Mouse (Mus musculus) R1 (cell line): Measurements from ENCODE around the gene Nynrin.

Experiments
- DNase-seq: peaks from one replicate; pipeline ENCODE4 v3.0.0-alpha.2; 2018; ENCODE audit warnings: low read depth, low spot score

Nynrin gene

DNA sequence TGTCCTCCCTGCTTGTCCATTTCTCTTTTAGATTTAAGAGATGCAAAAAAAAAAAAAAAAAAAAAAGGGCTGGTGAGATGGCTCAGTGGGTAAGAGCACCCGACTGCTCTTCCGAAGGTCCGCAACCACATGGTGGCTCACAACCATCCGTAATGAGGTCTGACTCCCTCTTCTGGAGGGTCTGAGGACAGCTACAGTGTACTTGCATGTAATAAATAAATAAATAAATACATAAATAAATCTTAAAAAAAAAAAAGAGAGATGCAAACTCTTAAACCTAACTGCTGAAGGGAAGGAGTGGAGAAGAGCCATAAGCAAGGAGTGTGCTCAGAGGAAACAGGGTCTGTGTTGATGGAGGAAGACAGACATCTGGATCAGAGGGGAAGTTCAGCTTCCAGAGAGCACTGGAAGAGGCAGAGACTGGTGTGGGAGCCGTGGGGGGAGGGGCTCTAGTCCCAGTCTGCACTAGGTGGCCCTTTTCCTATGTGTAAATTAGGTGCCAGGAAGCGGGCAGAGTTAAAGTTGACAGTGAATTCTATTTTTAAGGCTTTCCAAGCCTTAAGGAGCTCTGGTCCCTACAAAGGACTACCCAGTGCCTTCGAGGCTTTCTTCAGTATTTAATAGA, 24.6 kb downstream of the Nynrin start:
- DNase-seq = no peak

DNA sequence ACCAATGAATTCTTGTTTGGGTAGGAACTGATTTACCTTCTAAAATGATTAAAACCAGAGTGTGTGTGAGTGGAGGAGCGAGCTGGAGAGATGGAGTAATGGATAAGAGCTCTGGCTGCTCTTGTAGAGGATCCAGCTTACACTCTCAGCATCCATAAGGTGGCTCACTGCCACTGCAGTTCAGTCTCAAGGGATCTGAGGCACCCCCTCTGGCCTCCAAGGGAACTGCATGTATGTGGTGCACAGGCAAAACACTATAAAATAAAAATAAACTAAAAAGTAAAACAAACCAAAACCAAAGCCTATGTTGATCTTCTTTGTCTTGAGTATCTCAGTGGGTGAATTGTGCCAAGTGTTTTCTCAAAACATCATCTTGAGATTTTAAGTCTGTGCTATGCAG, 25.8 kb downstream of the Nynrin start:
- DNase-seq = peak; percentile 82

DNA sequence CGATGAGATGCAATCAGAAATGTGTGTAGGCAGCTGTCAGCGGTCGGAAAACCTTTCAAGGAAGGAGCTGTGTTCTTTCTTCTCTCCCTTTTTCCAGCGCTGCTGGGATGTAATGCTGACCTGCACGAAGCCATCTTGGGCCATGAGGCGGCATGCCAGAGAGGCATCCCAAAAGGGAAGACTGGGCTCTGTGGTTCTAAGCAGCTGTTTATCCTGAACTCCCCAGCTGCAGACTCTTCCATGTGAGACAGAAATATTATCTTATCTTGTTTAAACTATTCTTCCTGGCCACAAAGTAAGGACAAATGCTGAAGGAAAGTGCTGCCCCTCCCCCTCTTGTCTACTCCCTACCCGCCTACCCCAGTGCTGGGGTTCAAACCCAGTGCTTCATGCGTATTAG, 27.2 kb downstream of the Nynrin start:
- no peak for DNase-seq

DNA sequence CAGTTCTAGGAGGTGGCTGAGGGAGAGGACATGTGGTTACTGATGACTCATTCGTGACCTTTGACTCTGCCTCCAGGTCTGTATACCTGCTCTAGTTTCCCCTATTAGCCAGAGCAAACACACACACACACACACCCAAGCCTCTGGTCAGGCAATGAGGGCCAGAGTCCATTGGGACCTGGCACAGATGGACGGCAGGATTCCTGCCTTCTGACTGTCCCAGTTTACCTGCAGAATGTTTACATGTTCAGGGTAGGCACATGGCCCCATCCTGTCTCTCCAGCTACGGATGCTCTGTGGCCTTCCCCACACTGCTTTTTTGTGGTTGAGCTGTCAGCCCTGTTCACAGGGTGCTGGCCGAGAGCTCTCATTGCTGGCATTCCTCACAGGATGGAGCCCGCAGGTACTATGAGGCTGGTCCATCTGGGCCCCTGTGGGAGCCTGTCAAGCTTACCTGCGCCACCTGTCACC, 28.4 kb downstream of the Nynrin start:
- DNase-seq = no peak

DNA sequence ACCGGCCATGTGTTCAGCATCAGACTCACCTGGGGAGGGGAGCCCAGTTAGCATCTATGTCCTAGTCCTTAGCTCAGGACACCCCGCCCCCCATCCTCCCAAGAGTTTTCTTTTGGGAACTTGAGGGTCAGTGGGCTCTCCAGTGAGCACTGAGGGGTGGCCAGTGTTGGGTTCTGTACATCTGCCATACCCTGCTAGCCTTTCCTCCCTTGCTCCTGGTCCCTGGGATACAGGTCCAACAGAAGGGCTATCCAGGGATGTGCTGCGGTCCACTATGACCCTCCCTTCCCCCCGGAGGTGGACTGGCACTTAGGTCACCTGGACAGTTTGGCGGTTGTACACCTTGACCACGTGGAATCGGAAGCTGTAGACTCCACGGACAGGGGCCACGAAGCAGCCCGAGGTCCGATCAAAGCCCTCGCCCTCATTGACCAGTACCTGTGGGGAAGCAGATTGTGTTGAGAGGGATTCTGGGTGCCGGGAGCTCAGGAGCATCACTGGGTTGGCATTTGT, 29.4 kb downstream of the Nynrin start:
- no peak for DNase-seq

DNA sequence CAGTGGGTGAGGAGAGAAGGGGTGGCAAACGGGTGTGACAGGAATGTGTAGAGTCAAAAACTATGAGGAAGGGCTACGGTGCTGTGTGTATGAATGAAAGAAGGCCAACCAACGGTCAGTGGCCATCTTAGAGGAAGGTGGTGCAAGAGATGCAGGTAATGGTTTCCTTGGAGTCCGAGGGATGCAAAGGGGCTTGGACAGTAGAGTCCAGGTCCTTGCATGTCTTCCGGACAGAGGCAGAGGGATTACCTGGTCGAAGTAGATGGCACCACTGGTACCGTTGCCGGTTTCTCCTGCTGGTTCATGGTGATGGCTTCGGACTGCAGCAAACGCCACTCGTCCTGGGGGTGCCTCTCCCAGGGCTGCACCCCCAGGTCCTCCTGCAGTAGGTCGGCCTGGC, 29.9 kb downstream of the Nynrin start:
- DNase-seq = no peak

DNA sequence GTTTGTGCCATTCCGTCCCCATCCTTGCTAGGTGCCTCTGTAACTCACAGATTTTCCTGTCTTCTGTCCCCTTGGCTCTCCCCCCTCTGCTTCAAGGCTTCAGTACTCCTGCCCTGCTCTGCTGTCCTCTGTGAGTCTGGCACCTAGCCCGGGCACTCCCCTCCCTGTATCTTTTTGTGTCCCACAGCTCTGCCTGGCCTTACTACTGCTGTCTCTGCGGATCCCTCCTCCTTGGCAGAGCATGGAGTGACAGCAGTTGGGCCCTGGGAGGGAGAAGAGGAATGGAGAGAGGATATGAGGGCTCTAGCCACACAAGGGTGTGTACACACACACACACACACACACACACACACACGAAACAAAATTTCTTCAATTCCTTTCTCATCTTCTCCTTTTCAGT, 30.4 kb downstream of the Nynrin start, which contains the start of gene Cbln3:
Cbln3 (minus strand) TSS at position 227 of the 400 bp plus-strand sequence.
- DNase-seq = no peak

GRCm38 (mm10) chr14:55884713-55885113, 30.9 kb downstream of the Nynrin start, which contains the start of gene Khnyn:
Gene Khnyn (plus strand): TSS chr14:55884947.
- DNase-seq = peak; percentile 89

GRCm38 (mm10) chr14:55885114-55885790, 31.4 kb downstream of the Nynrin start:
- no peak for DNase-seq

DNA sequence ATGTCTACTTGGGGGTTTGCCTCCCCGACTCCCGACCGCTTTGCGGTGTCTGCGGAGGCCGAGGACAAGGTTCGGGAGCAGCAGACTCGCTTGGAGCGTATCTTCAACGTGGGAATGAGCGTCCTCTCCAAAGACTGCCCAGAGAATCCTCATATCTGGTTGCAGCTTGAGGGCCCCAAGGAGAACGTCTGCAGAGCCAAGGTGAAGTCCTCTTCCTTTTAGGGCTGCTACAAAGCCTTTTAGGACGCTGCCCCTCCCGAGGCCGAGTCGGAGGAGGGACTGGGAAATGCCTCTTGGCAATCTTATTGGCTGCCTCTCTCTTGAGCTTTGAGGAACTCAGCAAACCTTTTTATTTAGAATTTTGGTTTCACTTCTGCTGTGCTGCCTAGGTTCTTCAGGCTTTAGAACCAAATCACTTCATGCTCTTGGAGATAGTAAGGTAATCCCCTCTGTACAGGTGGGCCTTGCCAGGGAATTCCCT, 32.0 kb downstream of the Nynrin start:
- no peak for DNase-seq

DNA sequence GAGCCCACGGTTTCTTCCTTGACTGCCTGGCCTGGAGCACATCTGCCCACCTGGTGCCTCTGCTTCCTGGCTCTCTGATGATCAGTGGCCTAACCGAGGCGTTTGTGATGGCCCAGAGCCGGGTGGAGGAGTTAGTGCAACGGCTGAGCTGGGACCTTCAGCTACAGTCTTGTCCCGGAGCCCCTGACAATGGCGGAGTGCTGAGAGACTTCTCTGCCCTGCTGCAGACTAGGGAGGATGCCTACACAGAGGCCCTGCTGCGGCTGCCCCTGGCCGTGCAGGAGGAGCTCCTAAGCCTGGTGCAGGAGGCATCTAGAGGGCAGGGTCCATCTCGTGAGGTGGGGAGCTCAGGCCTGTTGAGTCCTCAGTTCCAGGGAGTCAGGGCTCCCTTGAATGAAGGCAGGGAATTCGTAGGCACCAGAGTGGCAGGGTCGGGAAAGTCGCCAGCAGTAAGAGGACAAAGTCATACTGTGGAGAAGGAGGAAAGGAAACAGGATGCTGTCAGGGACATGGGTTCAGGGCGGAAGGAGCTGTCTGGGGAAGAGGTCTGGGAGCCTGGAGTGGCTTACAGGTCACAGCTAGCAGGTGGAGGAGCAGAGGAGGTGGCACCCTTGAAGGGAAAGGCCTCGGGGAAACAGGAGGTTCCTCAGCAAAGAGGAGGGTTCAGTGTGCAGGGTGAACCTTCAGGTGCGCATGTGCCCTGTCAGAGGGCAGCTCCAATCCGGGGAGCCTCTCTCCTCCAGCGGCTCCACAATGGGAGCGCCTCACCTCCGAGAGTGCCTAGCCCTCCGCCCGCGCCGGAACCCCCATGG, 33.0 kb downstream of the Nynrin start:
- no peak for DNase-seq

DNA sequence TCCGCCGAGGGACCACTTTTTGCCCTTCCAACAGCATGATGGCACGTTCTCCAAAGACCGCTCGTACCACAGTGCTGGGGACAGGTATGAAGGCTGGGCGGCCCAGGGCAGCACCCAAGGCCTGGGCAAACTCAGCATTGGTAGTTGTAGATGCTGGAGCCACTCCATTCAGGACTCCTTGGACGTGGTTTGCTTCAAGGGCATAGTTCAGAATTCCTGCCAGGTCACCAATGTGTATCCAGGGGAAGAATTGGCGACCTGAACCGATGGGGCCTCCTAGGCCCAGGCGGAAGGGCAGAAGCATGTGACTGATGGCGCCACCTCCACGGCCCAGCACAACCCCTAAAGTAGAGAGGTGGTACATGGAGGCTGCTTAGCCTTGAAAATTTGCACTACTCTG, 43.9 kb downstream of the Nynrin start:
- DNase-seq = no peak

GRCm38 (mm10) chr14:55898947-55899346, 45.1 kb downstream of the Nynrin start:
- DNase-seq = no peak

DNA sequence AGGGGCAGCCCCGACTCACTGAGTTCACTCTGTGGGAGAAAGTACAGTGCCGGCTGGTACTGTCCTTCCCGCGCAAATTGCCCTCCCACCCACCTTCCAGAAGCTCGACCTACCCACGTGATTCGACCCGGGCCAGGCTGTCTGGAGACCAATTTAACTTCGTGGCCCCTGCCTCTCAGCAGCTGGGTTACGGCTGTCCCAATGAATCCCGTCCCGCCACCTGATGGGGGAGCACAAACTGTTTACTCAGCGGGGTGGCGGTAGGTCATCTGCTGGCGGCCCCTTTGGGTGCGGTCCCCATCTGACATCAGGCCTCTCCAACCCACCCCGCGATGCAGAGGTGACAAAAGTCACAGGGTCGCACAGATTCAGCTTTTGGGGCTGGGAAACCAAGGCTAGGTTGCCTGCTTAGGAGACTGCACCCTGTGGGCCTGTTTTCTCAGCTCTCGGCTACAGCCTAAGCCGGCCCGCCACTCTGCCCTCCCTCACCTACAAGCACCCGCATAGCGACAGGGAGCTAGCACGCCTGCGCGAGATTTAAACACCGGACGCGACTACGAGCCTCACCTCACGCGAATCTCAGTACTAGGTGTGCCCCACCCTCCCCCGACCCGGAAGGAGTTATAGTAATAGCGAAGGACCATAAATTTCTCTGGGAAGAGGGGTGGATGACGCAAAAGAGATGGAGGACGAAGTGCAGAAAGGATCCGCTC, 46.0 kb downstream of the Nynrin start, which contains the start of gene Sdr39u1:
Sdr39u1 (minus strand) TSS at position 593 of the 713 bp plus-strand sequence.
- peak; percentile 92 for DNase-seq

DNA sequence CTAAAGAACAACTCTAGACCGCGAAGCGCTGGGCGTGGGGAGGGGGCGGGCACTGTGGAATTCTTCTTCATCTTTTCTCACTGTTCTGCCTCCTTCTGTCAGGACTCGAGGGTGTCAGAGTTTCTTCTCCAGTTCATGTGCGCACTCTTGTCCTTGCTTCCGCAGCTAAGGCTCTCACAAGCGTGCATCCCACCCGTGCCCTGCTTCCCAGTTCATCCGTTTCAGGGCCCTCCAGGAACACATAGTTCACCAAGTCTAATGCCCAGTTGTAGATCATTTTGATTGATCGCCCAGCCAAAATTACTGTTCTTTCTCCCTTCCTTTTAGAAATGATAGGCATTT, 46.6 kb downstream of the Nynrin start:
- DNase-seq = no peak

GRCm38 (mm10) chr14:55905518-55905917, 51.7 kb downstream of the Nynrin start:
- DNase-seq = peak; percentile 43

GRCm38 (mm10) chr14:55913406-55913805, 59.6 kb downstream of the Nynrin start:
- DNase-seq = peak; percentile 49

- DNase-seq = peak; percentile 85
These were observed 64.7 kb downstream of the Nynrin start for GRCm38 (mm10) chr14:55918240-55919082.

- DNase-seq = no peak
These were observed 68.8 kb downstream of the Nynrin start for GRCm38 (mm10) chr14:55922475-55923232.
